Comparison of ENCODE assay signal across 29 mouse cellular contexts in the genomic region with DNA sequence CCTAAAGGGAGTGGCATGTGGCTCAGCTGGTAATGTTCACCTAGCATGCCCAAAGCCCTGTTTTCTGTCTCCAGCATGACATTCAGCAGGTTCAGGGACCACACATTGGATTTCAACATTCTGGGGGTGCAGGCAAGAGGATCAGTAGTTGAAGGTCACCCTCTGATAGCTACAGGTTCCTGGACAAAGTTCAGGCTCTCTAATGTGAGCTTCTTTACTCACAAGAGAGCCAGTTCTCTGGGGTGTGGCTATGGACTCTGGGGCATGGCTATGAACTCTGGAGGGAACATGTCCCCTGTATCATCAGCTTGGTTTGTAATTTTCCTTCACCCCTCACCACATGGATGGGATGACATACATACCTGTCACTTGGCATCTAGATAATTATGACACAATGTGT. TPM values are rescaled to one million over a fixed set of nuclear protein-coding genes. Genes with fewer than 3 reads are reported as not detected.
DNase-seq lines count a peak whose midpoint lies in the region; ATAC-seq and TF ChIP-seq lines count a peak whose summit lies in the region.
"Had no signal": no experiment of that assay in that cellular context is flagged by ENCODE, and none has a peak within 500 bp of the region (broad histone marks: within the 10 kb centered on the region; RNA-seq: fewer than 3 reads in every experiment).

No protein-coding gene starts in this region.

- no peak overlapping the region for H3K4me2 ChIP-seq in liver, embryonic 13.5 days
- no peak overlapping the region for H3K4me2 ChIP-seq in liver, embryonic 12.5 days
- peak overlapping the region; percentile 6; the same call in 1 of the 2 replicates for H3K4me2 ChIP-seq in intestine, embryonic 16.5 days (ENCODE audit: low read depth, low read length)
- H3K4me2 ChIP-seq: embryonic facial prominence, embryonic 13.5 days; forebrain, embryonic 15.5 days; heart, embryonic 11.5 days; hindbrain, embryonic 15.5 days; kidney, embryonic 15.5 days; limb, embryonic 12.5 days had no signal

- H3K4me1 ChIP-seq in liver, embryonic 13.5 days (replicated peaks), result peaks cover 53% of the 10 kb centered on the region
- H3K4me1 ChIP-seq in liver, embryonic 12.5 days, result peaks cover 52% of the 10 kb centered on the region
- peaks cover 10% of the 10 kb centered on the region for H3K4me1 ChIP-seq in ES-Bruce4 (ENCODE audit: control insufficient read depth, insufficient read depth, low read length)
- peaks cover 40% of the 10 kb centered on the region for H3K4me1 ChIP-seq in intestine, embryonic 16.5 days (ENCODE audit: control insufficient read depth, insufficient read depth, low read length)
- H3K4me1 ChIP-seq in small intestine, adult 2 months (ENCODE audit: control insufficient read depth, insufficient read depth, insufficient read length, low read length), result peaks cover 21% of the 10 kb centered on the region
- peaks cover 11% of the 10 kb centered on the region for H3K4me1 ChIP-seq in thymus, adult 2 months (replicated peaks; ENCODE audit: control insufficient read depth, insufficient read depth, low read length)

- H3K9me3 ChIP-seq in liver, embryonic 13.5 days (replicated peaks), result no peaks in the 10 kb centered on the region
- H3K9me3 ChIP-seq in liver, embryonic 12.5 days (replicated peaks), result no peaks in the 10 kb centered on the region
- H3K9me3 ChIP-seq in ES-Bruce4 (replicated peaks; ENCODE audit: control insufficient read depth, insufficient read depth, low read length, poor library complexity, severe bottlenecking), result no peaks in the 10 kb centered on the region
- no peaks in the 10 kb centered on the region for H3K9me3 ChIP-seq in intestine, embryonic 16.5 days (ENCODE audit: control insufficient read depth, low read length)
- H3K9me3 ChIP-seq: embryonic facial prominence, embryonic 13.5 days; forebrain, embryonic 10.5 days; forebrain, embryonic 15.5 days; G1E; hindbrain, embryonic 10.5 days; hindbrain, embryonic 15.5 days; kidney, embryonic 15.5 days; limb, embryonic 12.5 days had no signal

- no peaks in the 10 kb centered on the region for H3K27me3 ChIP-seq in liver, embryonic 13.5 days
- H3K27me3 ChIP-seq in liver, embryonic 12.5 days (replicated peaks), result no peaks in the 10 kb centered on the region
- no peaks in the 10 kb centered on the region for H3K27me3 ChIP-seq in ES-Bruce4 (ENCODE audit: control insufficient read depth, insufficient read depth, low read length, poor library complexity, severe bottlenecking)
- no peaks in the 10 kb centered on the region for H3K27me3 ChIP-seq in intestine, embryonic 16.5 days (replicated peaks; ENCODE audit: control insufficient read depth, insufficient read depth, low read length)
- no peaks in the 10 kb centered on the region for H3K27me3 ChIP-seq in small intestine, adult 2 months (ENCODE audit: control insufficient read depth, insufficient read depth, low read length)
- no peaks in the 10 kb centered on the region for H3K27me3 ChIP-seq in thymus, adult 2 months (ENCODE audit: control insufficient read depth, insufficient read depth, low read length)
- H3K27me3 ChIP-seq: embryonic facial prominence, embryonic 13.5 days; forebrain, embryonic 15.5 days; hindbrain, embryonic 15.5 days; kidney, embryonic 15.5 days; limb, embryonic 12.5 days had no signal

- no peak for TF ChIP-seq POLR2A in ES-Bruce4 (IDR thresholded peaks at IDR 0.05; ENCODE audit: insufficient read depth, low read length)
- no peak for TF ChIP-seq POLR2A in small intestine, adult 2 months (IDR thresholded peaks at IDR 0.05; ENCODE audit: low read depth, low read length)
- no peak for TF ChIP-seq POLR2A in thymus, adult 2 months (IDR thresholded peaks at IDR 0.05; ENCODE audit: control insufficient read depth, extremely low read depth, insufficient read depth, low read length, poor library complexity)

- H3K9ac ChIP-seq in liver, embryonic 13.5 days, result no peak overlapping the region
- no peak overlapping the region for H3K9ac ChIP-seq in liver, embryonic 12.5 days
- H3K9ac ChIP-seq in ES-Bruce4 (ENCODE audit: low read depth, poor library complexity, severe bottlenecking), result no peak overlapping the region
- H3K9ac ChIP-seq in intestine, embryonic 16.5 days (ENCODE audit: low read depth, low read length), result no peak overlapping the region
- H3K9ac ChIP-seq: embryonic facial prominence, embryonic 13.5 days; forebrain, embryonic 15.5 days; hindbrain, embryonic 15.5 days; kidney, embryonic 15.5 days; limb, embryonic 12.5 days had no signal

- TF ChIP-seq EP300 in ES-Bruce4 (IDR thresholded peaks at IDR 0.05; ENCODE audit: insufficient read depth, low read depth, low read length), result no peak

- no peak overlapping the region for H3K4me3 ChIP-seq in liver, embryonic 13.5 days (replicated peaks)
- H3K4me3 ChIP-seq in liver, embryonic 12.5 days, result no peak overlapping the region
- no peak overlapping the region for H3K4me3 ChIP-seq in ES-Bruce4 (ENCODE audit: low read depth, low read length)
- H3K4me3 ChIP-seq in intestine, embryonic 16.5 days (ENCODE audit: low read length), result no peak overlapping the region
- H3K4me3 ChIP-seq in small intestine, adult 2 months (ENCODE audit: low read depth, low read length), result no peak overlapping the region
- H3K4me3 ChIP-seq in thymus, adult 2 months (ENCODE audit: control insufficient read depth, insufficient read depth, low read length), result no peak overlapping the region
- H3K4me3 ChIP-seq: embryonic facial prominence, embryonic 13.5 days; forebrain, embryonic 10.5 days; forebrain, embryonic 15.5 days; hindbrain, embryonic 10.5 days; hindbrain, embryonic 15.5 days; kidney, embryonic 15.5 days; left cerebral cortex, adult 2 months; limb, embryonic 12.5 days had no signal

- ATAC-seq in liver, embryonic 13.5 days (ENCODE audit: low read depth), result no peak
- no peak for ATAC-seq in liver, embryonic 12.5 days
- peak; percentile 69 for ATAC-seq in intestine, embryonic 16.5 days
- ATAC-seq: forebrain, embryonic 15.5 days; inflammation-experienced regulatory T-cells, adult 6 months had no signal

- TF ChIP-seq CTCF in ES-Bruce4 (IDR thresholded peaks at IDR 0.05; ENCODE audit: low read depth, low read length), result no peak
- TF ChIP-seq CTCF in small intestine, adult 2 months (IDR thresholded peaks at IDR 0.05; ENCODE audit: extremely low read depth, insufficient read length, insufficient replicate concordance, low read depth, low read length), result no peak
- TF ChIP-seq CTCF in thymus, adult 2 months (IDR thresholded peaks at IDR 0.05; ENCODE audit: borderline replicate concordance, control insufficient read depth, extremely low read depth, insufficient read depth, low read length, poor library complexity), result no peak

- peaks cover 8% of the 10 kb centered on the region for H3K36me3 ChIP-seq in liver, embryonic 13.5 days
- H3K36me3 ChIP-seq in liver, embryonic 12.5 days, result peaks cover 12% of the 10 kb centered on the region
- peaks cover 15% of the 10 kb centered on the region for H3K36me3 ChIP-seq in ES-Bruce4 (ENCODE audit: control insufficient read depth, insufficient read depth, low read length, poor library complexity, severe bottlenecking)
- 0 out of 2 replicates have a peak, but pooled peaks cover 2% of the 10 kb centered on the region for H3K36me3 ChIP-seq in intestine, embryonic 16.5 days (ENCODE audit: control insufficient read depth, insufficient read depth, low read length)
- H3K36me3 ChIP-seq in small intestine, adult 2 months (ENCODE audit: control insufficient read depth, insufficient read depth, low read length), result no peaks in the 10 kb centered on the region
- H3K36me3 ChIP-seq in thymus, adult 2 months (ENCODE audit: control insufficient read depth, insufficient read depth, low read length), result no peaks in the 10 kb centered on the region
- H3K36me3 ChIP-seq: embryonic facial prominence, embryonic 13.5 days; forebrain, embryonic 15.5 days; hindbrain, embryonic 15.5 days had no signal

- peak overlapping the region; percentile 48 for H3K27ac ChIP-seq in liver, embryonic 13.5 days
- H3K27ac ChIP-seq in liver, embryonic 12.5 days, result no peak overlapping the region
- 0 out of 2 replicates have a peak overlapping the region, but pooled peaks have one; percentile 18 for H3K27ac ChIP-seq in ES-Bruce4 (ENCODE audit: insufficient read depth, low read length)
- H3K27ac ChIP-seq in intestine, embryonic 16.5 days (ENCODE audit: low read length), result peak overlapping the region; percentile 84
- peak overlapping the region; percentile 97 for H3K27ac ChIP-seq in small intestine, adult 2 months (ENCODE audit: insufficient read depth, low read depth, low read length)
- no peak overlapping the region for H3K27ac ChIP-seq in thymus, adult 2 months (ENCODE audit: control insufficient read depth, insufficient read depth, low read length)
- H3K27ac ChIP-seq: embryonic facial prominence, embryonic 13.5 days; forebrain, embryonic 10.5 days; forebrain, embryonic 15.5 days; hindbrain, embryonic 10.5 days; hindbrain, embryonic 15.5 days; left cerebral cortex, adult 2 months; limb, embryonic 12.5 days had no signal

- no peak for DNase-seq in liver, embryonic 13.5 days
- DNase-seq in thymus, adult 2 months, result no peak
- DNase-seq in cerebellum, adult 18-20 months, result no peak
- DNase-seq: adrenal gland, postnatal 10 days; cerebellum, adult 9-10 months; gastrocnemius, postnatal 25 days; heart, adult 11 months; lung, adult 18-20 months; lung, postnatal 10 days; midbrain, embryonic 14.5 days; right cerebral cortex, postnatal 25 days; thymus, postnatal 36 days had no signal

RNA-seq across cellular contexts. Expression of a gene that starts 2.5 kb away (rescaled TPM):
- polyA plus RNA-seq in liver, embryonic 13.5 days (2015; fragmentation: Nextera tagmentation; extraction: Ambion mirVana), result 164 and 177 TPM in 2 replicates
- polyA plus RNA-seq in liver, embryonic 12.5 days (2016; fragmentation: Nextera tagmentation; extraction: Ambion mirVana), result 228 and 229 TPM in 2 replicates
- polyA plus RNA-seq in ES-Bruce4 (2011; ENCODE audit: insufficient read depth, insufficient read length, low read depth, missing spikeins), result 437 and 458 TPM in 2 replicates
- 213 and 215 TPM in 2 replicates for polyA plus RNA-seq in intestine, embryonic 16.5 days (2015; fragmentation: Nextera tagmentation; extraction: Ambion mirVana)
- 31.4 and 58.9 TPM in 2 replicates for polyA plus RNA-seq in small intestine, adult 2 months (2012; rRNA removed)
- 194 and 220 TPM in 2 replicates for polyA plus RNA-seq in thymus, adult 2 months (2012; rRNA removed)

RNA-seq across cellular contexts. Expression of a gene that starts 15.0 kb away (rescaled TPM):
- 0.14 TPM in 1 of 2 replicates, not detected in the other for polyA plus RNA-seq in liver, embryonic 13.5 days (2015; fragmentation: Nextera tagmentation; extraction: Ambion mirVana)
- polyA plus RNA-seq in liver, embryonic 12.5 days (2016; fragmentation: Nextera tagmentation; extraction: Ambion mirVana), result not detected in 2 replicates
- 2.4 and 3.0 TPM in 2 replicates for polyA plus RNA-seq in ES-Bruce4 (2011; ENCODE audit: insufficient read depth, insufficient read length, low read depth, missing spikeins)
- polyA plus RNA-seq in intestine, embryonic 16.5 days (2015; fragmentation: Nextera tagmentation; extraction: Ambion mirVana), result not detected in 2 replicates
- polyA plus RNA-seq in small intestine, adult 2 months (2012; rRNA removed), result 0.10 TPM in 1 of 2 replicates, not detected in the other
- polyA plus RNA-seq in thymus, adult 2 months (2012; rRNA removed), result 0.23 and 0.42 TPM in 2 replicates
- polyA plus RNA-seq: C2C12; embryonic facial prominence, embryonic 13.5 days; forebrain, embryonic 10.5 days; forebrain, embryonic 15.5 days; G1E; hindbrain, embryonic 10.5 days; hindbrain, embryonic 15.5 days; kidney, embryonic 15.5 days; limb, embryonic 12.5 days; midbrain, embryonic 14.5 days; neural tube, embryonic 11.5 days had no signal

RNA-seq across cellular contexts. Expression of a gene that starts 51.0 kb away (rescaled TPM):
- 1.4 and 2.1 TPM in 2 replicates for polyA plus RNA-seq in liver, embryonic 13.5 days (2015; fragmentation: Nextera tagmentation; extraction: Ambion mirVana)
- 1.8 and 2.1 TPM in 2 replicates for polyA plus RNA-seq in liver, embryonic 12.5 days (2016; fragmentation: Nextera tagmentation; extraction: Ambion mirVana)
- polyA plus RNA-seq in ES-Bruce4 (2011; ENCODE audit: insufficient read depth, insufficient read length, low read depth, missing spikeins), result 10.6 and 11.8 TPM in 2 replicates
- 5.6 and 5.7 TPM in 2 replicates for polyA plus RNA-seq in intestine, embryonic 16.5 days (2015; fragmentation: Nextera tagmentation; extraction: Ambion mirVana)
- 8.1 and 18.6 TPM in 2 replicates for polyA plus RNA-seq in small intestine, adult 2 months (2012; rRNA removed)
- 43.9 and 49.9 TPM in 2 replicates for polyA plus RNA-seq in thymus, adult 2 months (2012; rRNA removed)

RNA-seq across cellular contexts. Expression of a gene that starts 54.9 kb away (rescaled TPM):
- polyA plus RNA-seq in liver, embryonic 13.5 days (2015; fragmentation: Nextera tagmentation; extraction: Ambion mirVana), result 0.70 and 11.9 TPM in 2 replicates
- 0.35 and 2.5 TPM in 2 replicates for polyA plus RNA-seq in liver, embryonic 12.5 days (2016; fragmentation: Nextera tagmentation; extraction: Ambion mirVana)
- polyA plus RNA-seq in ES-Bruce4 (2011; ENCODE audit: insufficient read depth, insufficient read length, low read depth, missing spikeins), result not detected in 2 replicates
- polyA plus RNA-seq in intestine, embryonic 16.5 days (2015; fragmentation: Nextera tagmentation; extraction: Ambion mirVana), result 0.87 and 1.9 TPM in 2 replicates
- not detected in 2 replicates for polyA plus RNA-seq in small intestine, adult 2 months (2012; rRNA removed)
- 0.79 and 169 TPM in 2 replicates for polyA plus RNA-seq in thymus, adult 2 months (2012; rRNA removed)
- polyA plus RNA-seq: C2C12; embryonic facial prominence, embryonic 13.5 days; forebrain, embryonic 10.5 days; G1E had no signal

Comparison
In these comparisons a context has a peak if more than half of its experiments do, and no peak if none do; other contexts are left out.
1. H3K27ac ChIP-seq: peak in liver, embryonic 13.5 days (single experiment), ES-Bruce4 (single experiment), intestine, embryonic 16.5 days (single experiment) and small intestine, adult 2 months (single experiment); none in liver, embryonic 12.5 days (single experiment) and thymus, adult 2 months (single experiment).